Mouse (Mus musculus): ENCODE data around the gene Xpot.

The Xpot gene

DNA sequence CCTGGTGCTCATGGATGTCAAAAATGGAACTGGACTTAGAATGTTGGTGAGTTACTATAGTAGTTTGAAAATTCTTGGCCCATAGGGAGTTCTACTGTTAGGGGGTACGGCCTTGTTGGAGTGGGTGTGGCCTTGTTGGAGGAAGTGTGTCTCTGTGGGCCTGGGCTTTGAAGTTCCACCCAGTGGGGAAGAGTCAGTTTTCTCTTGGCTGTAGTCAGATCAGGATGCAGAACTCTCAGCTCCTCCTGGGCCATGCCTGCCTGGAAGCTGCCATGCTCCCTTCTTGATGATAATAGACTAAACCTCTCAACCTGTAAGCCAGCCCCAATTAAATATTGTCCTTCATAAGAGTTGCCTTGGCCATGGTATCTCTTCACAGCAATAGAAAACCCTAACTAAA, 8.0 kb upstream of the Xpot start:
- Histone ChIP-seq H3K27me3 (ENCODE audit: control insufficient read depth, insufficient read depth, low read length, poor library complexity, severe bottlenecking) (no peaks in the 10 kb centered on the region), H3K36me3 (ENCODE audit: control insufficient read depth, insufficient read depth, low read length, poor library complexity, severe bottlenecking) (no peaks in the 10 kb centered on the region)
- DNase-seq (ENCODE audit: low read depth, low spot score) = no peak

DNA sequence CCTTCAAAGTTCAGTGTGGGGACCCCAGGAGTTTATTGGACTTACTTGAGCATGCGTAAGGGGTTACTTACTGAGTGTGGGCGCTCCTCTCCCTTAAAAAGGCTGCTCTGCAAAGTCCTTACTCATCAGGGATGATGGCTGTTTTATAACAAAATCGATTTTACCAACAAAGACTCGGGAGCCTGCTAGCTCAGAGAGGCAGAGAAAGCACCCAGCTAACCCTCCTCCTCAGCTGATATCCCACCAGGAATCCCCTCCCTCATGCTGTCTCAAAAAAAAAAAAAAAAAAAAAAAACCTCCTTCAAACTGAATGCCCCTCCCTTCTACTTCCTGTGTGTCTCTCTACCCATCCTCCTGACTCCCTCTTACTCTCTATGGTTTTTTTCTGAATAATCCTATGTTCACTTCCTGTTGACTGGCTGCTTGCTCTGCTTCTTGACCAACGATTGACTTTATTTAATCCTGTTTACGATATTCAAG, 2.5 kb upstream of the Xpot start:
- no peaks in the 10 kb centered on the region for H3K27me3 ChIP-seq (ENCODE audit: control insufficient read depth, insufficient read depth, low read length, poor library complexity, severe bottlenecking)
- no peak for DNase-seq (ENCODE audit: low read depth, low spot score)
- no peaks in the 10 kb centered on the region for H3K36me3 ChIP-seq (ENCODE audit: control insufficient read depth, insufficient read depth, low read length, poor library complexity, severe bottlenecking)

DNA sequence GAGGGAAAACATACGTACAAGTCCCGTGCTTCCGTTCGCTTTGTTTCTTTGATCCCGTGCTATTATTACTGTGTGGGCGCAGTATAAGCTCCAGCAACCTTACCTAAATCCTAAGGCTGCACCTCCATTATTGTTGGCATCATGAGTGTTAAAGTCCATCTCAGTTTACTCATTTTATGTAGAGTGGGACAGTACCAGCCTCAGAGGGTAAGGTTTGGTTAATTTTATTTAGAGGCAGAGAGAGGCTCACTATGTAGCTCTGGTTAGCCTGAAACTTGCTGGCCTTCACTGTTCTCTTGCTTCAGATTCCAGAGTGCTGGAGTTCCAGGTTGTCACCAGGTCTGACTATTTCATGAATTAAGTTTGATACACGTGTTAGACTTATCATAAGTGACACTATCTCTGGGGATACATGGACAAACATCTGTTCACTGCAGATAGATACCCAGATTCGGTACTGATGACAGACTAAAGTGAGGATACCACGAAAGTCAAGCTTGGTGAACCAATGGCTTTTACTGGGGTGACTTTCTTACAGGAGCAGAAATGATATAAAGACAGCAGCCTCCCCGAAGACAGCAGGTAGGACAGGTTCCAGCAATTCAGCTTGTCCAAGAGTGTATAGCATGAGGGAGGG, 1.2 kb upstream of the Xpot start:
- H3K27me3 ChIP-seq (ENCODE audit: control insufficient read depth, insufficient read depth, low read length, poor library complexity, severe bottlenecking) = no peaks in the 10 kb centered on the region
- DNase-seq (ENCODE audit: low read depth, low spot score) = no peak
- H3K36me3 ChIP-seq (ENCODE audit: control insufficient read depth, insufficient read depth, low read length, poor library complexity, severe bottlenecking) = no peaks in the 10 kb centered on the region

DNA sequence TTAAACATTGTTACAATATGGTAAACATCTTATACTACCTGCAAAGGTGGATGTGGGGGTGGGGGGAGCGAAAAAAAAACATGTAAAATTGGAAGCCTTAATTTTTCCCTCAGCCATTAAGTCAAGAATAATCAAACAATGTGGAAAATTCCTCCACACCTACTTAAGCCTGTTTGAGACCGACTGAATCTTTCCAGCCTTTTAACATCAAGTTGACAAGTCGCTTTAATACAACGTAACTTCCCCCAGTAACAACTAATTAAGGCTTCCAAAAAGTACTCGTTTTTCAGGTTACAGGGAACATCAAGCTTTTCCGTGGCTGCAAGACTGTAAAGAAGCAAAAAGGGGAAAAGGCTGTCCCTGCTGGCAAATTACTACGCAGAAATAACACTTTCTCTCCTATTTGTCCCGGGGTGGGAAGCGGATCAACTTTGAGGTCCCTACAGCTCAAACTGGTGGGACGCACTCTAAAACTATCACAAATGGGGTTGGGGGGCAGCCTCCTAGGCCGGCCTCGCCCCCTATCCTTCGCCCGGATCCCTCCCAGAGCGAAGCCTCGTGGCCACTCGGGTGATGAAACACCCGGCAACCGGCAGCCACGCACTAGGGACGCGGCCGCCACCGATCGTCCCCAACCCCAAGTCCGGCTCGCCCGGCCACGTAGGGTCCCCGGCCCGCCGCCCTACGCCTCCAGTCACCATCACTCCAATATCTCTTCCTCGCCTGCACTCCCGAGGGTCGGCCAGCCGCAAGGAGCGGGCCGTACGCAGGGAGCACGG, 536 bp downstream of the Xpot start:
- H3K27me3 ChIP-seq (ENCODE audit: control insufficient read depth, insufficient read depth, low read length, poor library complexity, severe bottlenecking) = no peaks in the 10 kb centered on the region
- peaks cover 1% of the 10 kb centered on the region; the same call in 1 of the 2 replicates for H3K36me3 ChIP-seq (ENCODE audit: control insufficient read depth, insufficient read depth, low read length, poor library complexity, severe bottlenecking)
- no peak for DNase-seq (ENCODE audit: low read depth, low spot score)

DNA sequence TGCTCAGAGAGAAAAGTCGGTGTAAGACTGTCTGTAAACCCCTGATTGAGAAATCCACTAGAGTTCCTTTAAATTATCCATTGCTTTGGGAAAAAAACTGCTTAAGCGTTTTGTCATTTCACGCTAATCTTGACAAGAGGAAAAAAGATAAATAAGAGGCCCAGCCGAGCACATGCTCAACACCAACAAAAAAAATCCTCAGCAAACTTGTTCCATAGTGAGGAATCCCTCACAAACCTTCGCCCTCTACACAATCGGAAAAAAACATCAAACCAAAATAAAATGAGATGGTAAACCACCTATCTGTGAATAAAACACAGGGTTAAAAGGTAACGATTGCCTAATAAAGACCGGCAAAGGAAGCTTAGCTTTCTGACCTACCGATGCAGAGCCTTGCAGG, 1.1 kb downstream of the Xpot start:
- DNase-seq (ENCODE audit: low read depth, low spot score) = no peak
- peaks cover 1% of the 10 kb centered on the region; the same call in 1 of the 2 replicates for H3K36me3 ChIP-seq (ENCODE audit: control insufficient read depth, insufficient read depth, low read length, poor library complexity, severe bottlenecking)
- no peaks in the 10 kb centered on the region for H3K27me3 ChIP-seq (ENCODE audit: control insufficient read depth, insufficient read depth, low read length, poor library complexity, severe bottlenecking)

DNA sequence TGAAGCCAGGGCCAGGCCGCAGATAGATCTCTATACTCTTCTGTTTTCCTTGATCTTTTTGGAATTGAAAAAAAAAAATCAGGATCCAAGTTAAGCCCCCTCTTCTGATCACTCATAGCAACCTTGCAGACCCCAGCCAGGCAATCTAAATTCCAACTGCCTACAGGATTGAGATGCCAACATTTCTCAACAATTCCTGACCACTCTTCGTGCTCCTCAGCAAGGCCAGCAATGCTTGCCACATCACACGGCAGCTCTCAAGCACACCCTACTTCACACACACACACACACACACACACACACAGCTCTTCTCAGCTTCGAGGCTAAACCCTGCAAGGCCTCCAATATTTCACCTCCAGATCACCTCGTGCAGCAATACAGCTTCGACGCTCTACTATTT, 2.5 kb downstream of the Xpot start:
- no peak for DNase-seq (ENCODE audit: low read depth, low spot score)
- H3K27me3 ChIP-seq (ENCODE audit: control insufficient read depth, insufficient read depth, low read length, poor library complexity, severe bottlenecking) = no peaks in the 10 kb centered on the region
- peaks cover 1% of the 10 kb centered on the region; the same call in 1 of the 2 replicates for H3K36me3 ChIP-seq (ENCODE audit: control insufficient read depth, insufficient read depth, low read length, poor library complexity, severe bottlenecking)

DNA sequence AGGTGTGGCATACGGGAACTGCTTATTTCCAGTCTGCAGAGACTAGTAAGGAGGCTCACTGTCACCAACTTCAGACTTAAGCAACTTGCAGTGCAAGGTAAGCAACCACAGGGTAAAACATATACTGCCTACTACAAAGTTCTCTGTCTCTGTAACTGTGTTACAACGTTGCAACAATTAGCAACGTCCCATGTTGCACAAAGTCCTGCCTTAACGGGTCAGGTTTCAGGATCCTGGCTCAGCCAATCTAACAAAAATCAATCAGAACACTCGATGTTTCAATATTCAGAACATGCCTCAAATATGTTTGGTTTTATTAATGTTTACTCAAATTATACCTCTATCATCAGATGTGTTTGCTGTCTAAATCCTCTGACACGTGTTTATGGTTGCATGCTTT, 3.7 kb downstream of the Xpot start:
- peaks cover 1% of the 10 kb centered on the region for H3K36me3 ChIP-seq (ENCODE audit: control insufficient read depth, insufficient read depth, low read length, poor library complexity, severe bottlenecking)
- DNase-seq (ENCODE audit: low read depth, low spot score) = no peak
- no peaks in the 10 kb centered on the region for H3K27me3 ChIP-seq (ENCODE audit: control insufficient read depth, insufficient read depth, low read length, poor library complexity, severe bottlenecking)

DNA sequence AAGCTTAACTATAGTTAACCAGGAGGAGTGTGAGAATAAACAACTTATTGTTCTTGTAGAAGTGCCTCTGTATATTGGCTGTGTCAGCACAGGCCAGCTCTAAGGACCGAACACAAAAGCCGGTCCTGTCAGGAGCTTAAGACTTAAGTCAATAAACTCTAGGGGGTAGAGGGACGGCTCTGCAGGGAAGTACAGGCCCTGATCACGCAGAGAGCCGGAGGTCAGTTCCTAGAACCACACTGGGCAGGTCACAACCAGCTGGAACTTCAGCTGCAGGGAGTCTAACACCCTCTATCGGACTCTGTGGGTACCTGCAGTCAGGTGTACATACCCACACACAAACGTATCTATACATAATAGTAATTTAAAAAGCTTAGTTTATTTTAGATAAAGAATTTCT, 10.2 kb downstream of the Xpot start:
- peaks cover 15% of the 10 kb centered on the region for H3K36me3 ChIP-seq (ENCODE audit: control insufficient read depth, insufficient read depth, low read length, poor library complexity, severe bottlenecking)
- DNase-seq (ENCODE audit: low read depth, low spot score) = no peak

DNA sequence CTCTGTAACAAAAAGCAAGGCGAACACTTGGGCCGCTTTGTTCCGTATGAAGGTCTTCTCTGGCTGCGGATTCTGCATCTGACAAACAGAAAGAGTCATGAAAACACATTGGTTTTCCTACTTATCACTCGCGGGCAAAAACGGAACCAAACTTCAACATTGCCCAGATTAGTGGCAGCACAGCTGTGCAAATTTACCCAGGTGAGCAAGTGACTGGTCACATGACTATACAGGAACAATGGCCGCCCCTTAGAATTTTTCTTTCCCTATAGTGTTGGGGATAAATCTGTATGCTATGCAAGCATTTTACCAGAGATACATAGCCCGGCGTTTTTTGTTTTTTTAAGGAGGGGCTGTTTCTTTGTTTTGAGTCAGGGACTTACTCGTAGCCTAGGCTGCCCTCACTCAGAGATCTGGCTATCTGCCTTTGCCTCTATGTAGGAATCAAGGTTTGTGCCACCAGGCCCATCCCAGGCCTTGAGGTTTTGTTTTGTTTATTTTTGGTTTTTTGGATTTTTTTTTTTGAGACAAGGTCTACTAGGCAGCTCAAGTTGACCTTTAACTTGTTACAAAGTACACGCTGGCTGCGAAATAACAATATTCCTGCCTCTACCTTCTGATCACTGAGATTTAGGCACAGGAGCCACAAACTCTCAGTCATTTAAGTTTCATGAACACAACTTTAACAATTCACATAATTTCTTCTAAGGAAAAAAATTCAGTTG, 10.8 kb downstream of the Xpot start:
- Histone ChIP-seq H3K27me3 (ENCODE audit: control insufficient read depth, insufficient read depth, low read length, poor library complexity, severe bottlenecking) (no peaks in the 10 kb centered on the region), H3K36me3 (ENCODE audit: control insufficient read depth, insufficient read depth, low read length, poor library complexity, severe bottlenecking) (peaks cover 15% of the 10 kb centered on the region)
- no peak for DNase-seq (ENCODE audit: low read depth, low spot score)

More for the DNA sequence above, 10.2 kb downstream of the Xpot start:
- H3K27me3 ChIP-seq (ENCODE audit: control insufficient read depth, insufficient read depth, low read length, poor library complexity, severe bottlenecking) = no peaks in the 10 kb centered on the region

DNA sequence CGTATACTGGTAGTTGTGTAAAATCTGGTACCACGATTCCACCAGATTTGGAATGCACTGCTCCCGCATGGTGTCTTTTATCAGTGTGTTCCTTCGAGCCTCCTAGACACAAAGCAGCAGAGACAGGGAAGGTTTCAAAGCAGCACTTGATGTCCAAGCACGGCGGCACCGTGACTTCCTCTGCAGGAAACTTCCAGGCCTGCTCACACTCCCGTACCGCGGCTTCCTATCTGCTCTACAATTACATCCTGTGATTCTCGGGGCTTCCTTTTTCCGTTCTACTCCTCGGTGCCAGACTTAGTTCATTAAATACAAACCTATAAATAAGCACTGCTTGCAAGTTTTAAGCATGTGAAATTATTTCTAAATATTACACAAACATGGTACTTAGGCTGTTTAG, 12.6 kb downstream of the Xpot start:
- Histone ChIP-seq H3K36me3 (ENCODE audit: control insufficient read depth, insufficient read depth, low read length, poor library complexity, severe bottlenecking) (peaks cover 19% of the 10 kb centered on the region), H3K27me3 (ENCODE audit: control insufficient read depth, insufficient read depth, low read length, poor library complexity, severe bottlenecking) (no peaks in the 10 kb centered on the region)
- DNase-seq (ENCODE audit: low read depth, low spot score) = no peak

DNA sequence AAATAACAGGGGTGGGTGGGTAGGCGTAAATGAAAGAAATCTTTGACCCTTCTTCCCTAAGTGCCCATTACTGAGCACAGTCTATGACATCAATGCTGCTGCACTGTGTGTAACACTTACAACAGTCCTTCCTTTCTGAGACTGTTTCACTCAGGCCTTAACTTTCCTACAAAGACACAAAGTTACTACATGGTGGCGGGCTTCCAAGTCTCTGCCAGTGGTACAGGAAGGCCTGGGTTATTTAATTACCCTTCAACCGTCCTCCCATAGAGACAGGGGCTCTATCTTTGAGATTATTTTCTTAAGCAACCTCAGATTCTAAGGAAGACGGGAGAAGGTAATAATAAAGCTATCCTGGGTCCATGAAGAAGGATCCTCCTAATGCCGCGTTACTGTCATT, 13.7 kb downstream of the Xpot start:
- DNase-seq (ENCODE audit: low read depth, low spot score) = no peak
- Histone ChIP-seq H3K36me3 (ENCODE audit: control insufficient read depth, insufficient read depth, low read length, poor library complexity, severe bottlenecking) (peaks cover 22% of the 10 kb centered on the region), H3K27me3 (ENCODE audit: control insufficient read depth, insufficient read depth, low read length, poor library complexity, severe bottlenecking) (no peaks in the 10 kb centered on the region)

DNA sequence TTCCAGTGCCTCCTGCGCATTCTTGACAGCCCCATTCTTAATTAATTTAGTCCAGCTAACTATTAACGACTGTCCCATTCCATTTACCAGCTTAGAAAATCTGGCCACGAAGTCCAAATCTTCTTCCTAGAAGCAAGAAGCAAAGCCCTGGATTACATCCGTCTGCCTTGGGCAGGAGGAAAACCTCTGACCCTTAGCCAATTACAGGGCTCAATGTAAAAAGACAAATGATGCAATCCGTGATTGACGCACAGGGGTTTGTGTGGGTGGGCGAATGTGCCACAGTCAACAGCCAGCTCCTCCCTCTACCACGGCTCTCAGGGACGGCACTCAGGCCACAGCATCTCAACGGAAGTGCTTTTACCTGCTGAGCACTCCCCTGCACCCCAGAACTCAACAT, 14.5 kb downstream of the Xpot start:
- DNase-seq (ENCODE audit: low read depth, low spot score) = no peak
- H3K36me3 ChIP-seq (ENCODE audit: control insufficient read depth, insufficient read depth, low read length, poor library complexity, severe bottlenecking) = peaks cover 20% of the 10 kb centered on the region
- no peaks in the 10 kb centered on the region for H3K27me3 ChIP-seq (ENCODE audit: control insufficient read depth, insufficient read depth, low read length, poor library complexity, severe bottlenecking)

DNA sequence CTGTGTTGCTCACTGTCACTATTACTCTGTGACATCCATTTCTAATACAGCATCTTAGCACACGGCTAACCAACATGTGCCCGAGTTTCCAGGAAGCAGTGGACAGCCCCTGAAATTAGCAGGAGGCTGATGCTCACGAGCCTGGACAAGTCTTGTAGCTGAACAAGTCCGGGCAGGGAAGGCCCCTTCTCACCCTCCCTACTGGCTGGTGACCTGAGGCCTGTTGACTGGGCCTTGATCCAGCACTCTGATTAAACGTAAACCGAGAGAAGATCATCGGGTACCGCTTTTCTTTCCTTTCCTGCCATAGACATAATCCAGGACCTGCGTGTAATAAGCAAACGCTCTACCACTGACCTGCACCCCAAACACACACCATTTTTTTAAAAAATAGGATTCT, 18.0 kb downstream of the Xpot start:
- H3K36me3 ChIP-seq (ENCODE audit: control insufficient read depth, insufficient read depth, low read length, poor library complexity, severe bottlenecking) = peaks cover 24% of the 10 kb centered on the region
- no peak for DNase-seq (ENCODE audit: low read depth, low spot score)

DNA sequence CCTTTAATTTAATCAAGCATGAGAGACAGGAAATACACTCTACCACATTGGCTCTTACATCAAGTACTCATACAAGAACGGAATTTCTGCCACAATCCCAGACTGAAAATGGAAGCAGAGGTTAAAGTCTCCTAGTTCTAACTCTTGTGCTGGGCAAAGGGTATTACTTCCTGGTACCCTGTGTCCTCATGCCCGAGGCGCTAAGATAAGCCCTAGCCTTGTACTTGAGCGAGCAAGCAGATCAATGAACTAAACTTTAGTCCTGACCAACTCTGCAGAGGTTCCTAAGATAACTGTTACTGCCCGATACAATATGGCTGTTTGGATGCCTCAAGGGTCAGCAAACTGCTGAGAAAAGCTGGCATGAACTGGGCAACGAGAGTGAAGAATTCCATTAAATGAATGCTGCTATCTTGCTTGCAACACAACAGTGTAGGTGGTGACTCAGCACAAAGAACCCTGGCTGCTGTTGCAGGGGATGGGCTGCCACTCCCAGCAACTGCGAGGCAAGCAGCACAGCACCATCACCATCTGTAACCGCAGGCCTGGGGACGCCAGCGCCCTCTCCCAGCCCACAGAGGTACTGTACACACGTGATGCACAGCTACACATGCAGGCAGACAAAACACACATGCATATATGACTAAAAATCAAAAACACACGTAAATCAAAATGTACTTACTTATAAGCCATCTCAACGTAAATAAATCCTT, 21.3 kb downstream of the Xpot start:
- Histone ChIP-seq H3K36me3 (ENCODE audit: control insufficient read depth, insufficient read depth, low read length, poor library complexity, severe bottlenecking) (peaks cover 24% of the 10 kb centered on the region), H3K27me3 (ENCODE audit: control insufficient read depth, insufficient read depth, low read length, poor library complexity, severe bottlenecking) (no peaks in the 10 kb centered on the region)
- DNase-seq (ENCODE audit: low read depth, low spot score) = no peak

More for the DNA sequence above, 18.0 kb downstream of the Xpot start:
- no peaks in the 10 kb centered on the region for H3K27me3 ChIP-seq (ENCODE audit: control insufficient read depth, insufficient read depth, low read length, poor library complexity, severe bottlenecking)
